ENCODE assay signal across 31 mouse cellular contexts in genomic region chr13:109690558-109690957, GRCm38 (mm10).
DNase-seq lines count a peak whose midpoint lies in the region; ATAC-seq and TF ChIP-seq lines count a peak whose summit lies in the region.
"Had no signal": no experiment of that assay in that cellular context is flagged by ENCODE, and none has a peak within 500 bp of the region (broad histone marks: within the 10 kb centered on the region; RNA-seq: fewer than 3 reads in every experiment).

No protein-coding gene starts in this region.

- H3K4me2 ChIP-seq in liver, embryonic 14.5 days (ENCODE audit: low read depth): peak overlapping the region; percentile 90
- H3K4me2 ChIP-seq in midbrain, embryonic 15.5 days: no peak overlapping the region
- H3K4me2 ChIP-seq: embryonic facial prominence, embryonic 12.5 days; forebrain, embryonic 12.5 days; heart, embryonic 12.5 days; hindbrain, embryonic 13.5 days; kidney, embryonic 15.5 days; lung, embryonic 15.5 days; midbrain, embryonic 13.5 days had no signal

- H3K9me3 ChIP-seq in liver, embryonic 14.5 days (ENCODE audit: control insufficient read depth, low read length): no peaks in the 10 kb centered on the region
- H3K9me3 ChIP-seq in midbrain, embryonic 15.5 days: no peaks in the 10 kb centered on the region
- H3K9me3 ChIP-seq: embryonic facial prominence, embryonic 12.5 days; forebrain, embryonic 12.5 days; heart, embryonic 12.5 days; hindbrain, embryonic 13.5 days; kidney, embryonic 15.5 days; lung, embryonic 15.5 days; megakaryocyte, embryonic 14.5 days; midbrain, embryonic 13.5 days had no signal

- H3K36me3 ChIP-seq in liver, embryonic 14.5 days (replicated peaks; ENCODE audit: control insufficient read depth, insufficient read depth, low read depth): no peaks in the 10 kb centered on the region
- H3K36me3 ChIP-seq in midbrain, embryonic 15.5 days (replicated peaks): no peaks in the 10 kb centered on the region
- H3K36me3 ChIP-seq: embryonic facial prominence, embryonic 12.5 days; forebrain, embryonic 12.5 days; heart, embryonic 12.5 days; hindbrain, embryonic 13.5 days; kidney, embryonic 15.5 days; lung, embryonic 15.5 days; midbrain, embryonic 13.5 days had no signal

- H3K27ac ChIP-seq in liver, embryonic 14.5 days: peak overlapping the region; percentile 77
- no peak overlapping the region for H3K27ac ChIP-seq in midbrain, embryonic 15.5 days
- H3K27ac ChIP-seq: embryonic facial prominence, embryonic 12.5 days; forebrain, embryonic 12.5 days; heart, adult 2 months; hindbrain, embryonic 13.5 days; kidney, embryonic 15.5 days; lung, embryonic 15.5 days; midbrain, embryonic 13.5 days had no signal

- 30% methylated on average over 5 of the region's 5 CpGs for WGBS in liver, embryonic 14.5 days (ENCODE audit: insufficient replicate concordance)
- WGBS in midbrain, embryonic 15.5 days: 78% methylated on average over 5 of the region's 5 CpGs

- no peaks in the 10 kb centered on the region for H3K27me3 ChIP-seq in liver, embryonic 14.5 days (ENCODE audit: control insufficient read depth, insufficient read depth, low read length)
- no peaks in the 10 kb centered on the region for H3K27me3 ChIP-seq in midbrain, embryonic 15.5 days (replicated peaks)
- H3K27me3 ChIP-seq: embryonic facial prominence, embryonic 12.5 days; forebrain, embryonic 12.5 days; heart, embryonic 12.5 days; hindbrain, embryonic 13.5 days; kidney, embryonic 15.5 days; lung, embryonic 15.5 days; megakaryocyte, embryonic 14.5 days; midbrain, embryonic 13.5 days had no signal

- peak; percentile 31 for ATAC-seq in common myeloid progenitor, adult 5-6 weeks (replicated peaks; ENCODE audit: low read depth, poor library complexity, severe bottlenecking)
- ATAC-seq in erythroid progenitor cell, adult 5-6 weeks (replicated peaks; ENCODE audit: low FRiP score, poor library complexity, severe bottlenecking): peak; percentile 69
- peak; percentile 57 for ATAC-seq in liver, embryonic 14.5 days (ENCODE audit: insufficient read depth)
- ATAC-seq in megakaryocyte-erythroid progenitor cell, adult 5-6 weeks (replicated peaks; ENCODE audit: low FRiP score, low TSS enrichment, poor library complexity, severe bottlenecking): peak; percentile 75
- no peak for ATAC-seq in midbrain, embryonic 15.5 days (replicated peaks)
- ATAC-seq: activated CD4-positive, CD25-positive, alpha-beta regulatory T cell, adult 4 months; forebrain, postnatal 0 days; intestine, postnatal 0 days; midbrain, embryonic 13.5 days had no signal

- H3K4me1 ChIP-seq in liver, embryonic 14.5 days (replicated peaks; ENCODE audit: control insufficient read depth in 2 of 2, insufficient read depth in 2 of 2, low read length in 1 of 2): peaks cover 44 to 50% of the 10 kb centered on the region in 2 experiments
- peaks cover 13% of the 10 kb centered on the region for H3K4me1 ChIP-seq in midbrain, embryonic 15.5 days
- H3K4me1 ChIP-seq: embryonic facial prominence, embryonic 12.5 days had no signal

- TF ChIP-seq CTCF in liver, embryonic 14.5 days (IDR thresholded peaks at IDR 0.05; ENCODE audit: low read depth): no peak

- peak overlapping the region in 1 of 2 experiments; percentile 1; a peak in 2 of 4 replicates for H3K4me3 ChIP-seq in liver, embryonic 14.5 days (ENCODE audit: insufficient read depth in 1 of 2, low read depth in 2 of 2, low read length in 2 of 2)
- no peak overlapping the region for H3K4me3 ChIP-seq in midbrain, embryonic 15.5 days
- H3K4me3 ChIP-seq: embryonic facial prominence, embryonic 12.5 days; forebrain, embryonic 12.5 days; heart, adult 2 months; heart, embryonic 12.5 days; hindbrain, embryonic 13.5 days; kidney, embryonic 15.5 days; lung, embryonic 15.5 days; megakaryocyte, embryonic 14.5 days; midbrain, embryonic 13.5 days had no signal

- peak in 2 of 3 experiments; percentile 41 to 54 for DNase-seq in liver, embryonic 14.5 days (ENCODE audit: low read depth in 3 of 3, low spot score in 3 of 3)
- no peak for DNase-seq in kidney, postnatal 14 days
- no peak for DNase-seq in urinary bladder, adult 2 months (ENCODE audit: low spot score)
- DNase-seq: adrenal gland, adult 2 months; adrenal gland, postnatal 36 days; B cell, adult 2 months; cerebellum, adult 2 months; cerebellum, postnatal 25 days; embryo, embryonic 11 days; forebrain, postnatal 0 days; heart, adult 2 months; heart, postnatal 4 days; kidney, postnatal 36 days; layer of hippocampus, postnatal 36 days; left cerebral cortex, postnatal 4 days; lung, postnatal 36 days; right cerebral cortex, postnatal 25 days had no signal

- H3K9ac ChIP-seq in liver, embryonic 14.5 days (replicated peaks): peak overlapping the region; percentile 45
- no peak overlapping the region for H3K9ac ChIP-seq in midbrain, embryonic 15.5 days
- H3K9ac ChIP-seq: embryonic facial prominence, embryonic 12.5 days; forebrain, embryonic 12.5 days; forebrain, postnatal 0 days; heart, embryonic 12.5 days; hindbrain, embryonic 13.5 days; kidney, embryonic 15.5 days; lung, embryonic 15.5 days; midbrain, embryonic 13.5 days had no signal

- TF ChIP-seq EP300 in liver, embryonic 14.5 days (IDR thresholded peaks at IDR 0.05; ENCODE audit: low read depth): peak; percentile 79

Comparison
In these comparisons a context has a peak if more than half of its experiments do, and no peak if none do; other contexts are left out.
1. DNase-seq: peak in liver, embryonic 14.5 days (2 of 3); none in kidney, postnatal 14 days (single experiment) and urinary bladder, adult 2 months (single experiment).